Mouse (Mus musculus): ENCODE measurements around the gene Gpi1. TPM values are rescaled to one million over a fixed set of nuclear protein-coding genes. Genes with fewer than 3 reads are reported as not detected.

The Gpi1 gene
- 201 and 291 TPM in 2 replicates for polyA plus RNA-seq (2012; rRNA removed)

DNA sequence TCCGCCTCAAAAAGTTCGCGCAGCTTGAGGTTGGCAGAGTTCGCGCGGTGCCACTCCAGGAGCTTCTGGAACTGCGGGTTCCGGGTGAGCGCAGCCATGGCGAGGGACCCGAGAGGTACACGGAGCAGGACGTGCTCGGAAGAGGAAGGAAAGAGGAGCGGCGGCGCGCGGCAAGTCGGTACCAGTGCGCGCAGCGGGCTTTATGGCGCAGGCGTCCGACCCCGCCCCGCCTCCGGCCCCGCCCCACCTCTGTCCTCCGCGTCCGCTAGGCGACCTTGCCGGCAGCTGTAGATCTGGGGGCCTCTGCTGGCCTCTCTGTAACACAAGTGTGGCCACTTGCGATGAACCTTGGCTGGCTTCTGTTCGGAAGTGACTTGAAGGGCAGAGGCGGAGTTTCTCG lies at the start of gene Gpi1:
Gene Gpi1 (minus strand): TSS at position 221 of the 400 bp plus-strand sequence.

DNA sequence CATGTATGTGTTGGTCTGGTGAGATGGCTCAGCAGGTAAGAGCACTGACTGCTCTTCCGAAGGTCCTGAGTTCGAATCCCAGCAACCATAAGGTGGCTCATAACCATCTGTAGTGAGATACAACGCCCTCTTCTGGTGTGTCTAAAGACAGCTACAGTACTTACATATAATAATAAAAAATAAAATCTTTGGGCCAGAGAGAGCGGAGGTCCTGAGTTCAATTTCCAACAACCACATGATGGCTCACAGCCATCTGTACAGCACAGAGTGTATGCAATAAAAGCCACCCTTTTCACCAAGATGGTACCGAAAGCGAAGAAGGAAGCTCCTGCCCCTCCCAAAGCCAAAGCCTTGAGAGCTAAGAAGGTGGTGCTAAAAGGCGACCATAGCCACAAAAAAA lies 20.6 kb upstream of the Gpi1 start, which contains the start of gene Gm6096:
Gene Gm6096 (plus strand): TSS at position 301 of the 400 bp plus-strand sequence.

DNA sequence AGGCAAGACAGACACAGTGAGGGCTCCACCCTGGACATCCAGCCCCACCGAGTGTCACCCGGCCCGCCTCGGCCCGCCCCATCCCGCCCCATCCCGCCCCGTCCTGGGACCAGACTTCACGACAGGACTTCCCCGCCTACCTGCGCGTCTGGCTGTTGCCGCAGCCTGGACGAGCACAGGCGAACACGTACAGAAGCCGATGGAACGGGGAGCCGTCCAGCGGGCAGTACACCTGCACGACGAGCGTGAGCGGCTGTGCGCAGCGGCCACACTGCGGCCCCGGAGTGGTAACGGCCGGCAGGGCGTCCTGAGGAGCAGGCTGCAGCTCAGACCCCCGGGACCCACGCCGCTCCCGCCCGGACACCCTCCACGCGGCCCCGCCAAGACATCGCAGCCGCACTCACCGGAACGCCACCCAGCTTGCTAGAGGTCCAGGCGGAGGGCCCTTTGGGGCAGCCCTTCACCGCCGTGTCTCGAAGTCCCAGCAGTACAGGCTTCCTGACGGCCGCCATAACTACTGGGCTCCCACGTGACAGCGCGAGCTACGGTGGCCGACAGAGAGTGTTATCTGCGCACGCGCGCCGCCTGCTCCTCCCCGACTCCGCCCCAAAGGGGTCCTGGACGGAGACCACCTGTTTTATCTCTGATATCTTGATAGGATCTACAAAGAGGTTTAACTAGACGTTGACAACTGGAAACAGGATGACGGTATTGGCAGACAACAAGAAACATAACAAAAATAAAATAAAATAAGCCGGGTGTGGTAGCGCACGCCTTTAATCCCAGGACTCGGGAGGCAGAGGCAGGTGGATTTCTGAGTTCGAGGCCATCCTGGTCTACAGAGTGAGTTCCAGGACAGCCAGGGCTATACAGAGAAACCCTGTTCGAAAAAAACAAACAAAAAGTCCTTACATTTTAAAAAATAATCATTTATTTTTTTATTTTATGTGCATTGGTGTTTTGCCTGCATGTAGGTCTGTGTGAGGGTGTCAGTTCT lies 33.7 kb downstream of the Gpi1 start, which contains the start of gene Pdcd2l:
Gene Pdcd2l (minus strand): TSS at position 530 of the 997 bp plus-strand sequence.

GRCm38 (mm10) chr7:34169454-34169853 lies 60.7 kb downstream of the Gpi1 start, which contains the start of gene Uba2:
Gene Uba2 (minus strand): TSS chr7:34169599.

Other genes starting within 250 kb of the Gpi1 start
- gene Scgb2b27, start 216.4 kb downstream of the Gpi1 start, polyA plus RNA-seq (2012; rRNA removed), result not detected in 2 replicates
- gene Scgb1b27, start 208.9 kb downstream of the Gpi1 start, polyA plus RNA-seq (2012; rRNA removed), result not detected in 2 replicates
- gene Scgb1b30, start 134.9 kb downstream of the Gpi1 start, polyA plus RNA-seq (2012; rRNA removed), result not detected in 2 replicates
- gene Wtip, start 97.1 kb downstream of the Gpi1 start, polyA plus RNA-seq (2012; rRNA removed), result 26.6 and 37.1 TPM in 2 replicates
- gene Uba2, start 60.7 kb downstream of the Gpi1 start, polyA plus RNA-seq (2012; rRNA removed), result 194 and 377 TPM in 2 replicates
- gene Pdcd2l, start 33.7 kb downstream of the Gpi1 start, polyA plus RNA-seq (2012; rRNA removed), result 44.8 and 48.6 TPM in 2 replicates
- not detected in 2 replicates for gene Gm6096, start 20.7 kb upstream of the Gpi1 start, polyA plus RNA-seq (2012; rRNA removed)
- gene 4931406P16Rik, start 83.2 kb upstream of the Gpi1 start, polyA plus RNA-seq (2012; rRNA removed), result 20.6 and 28.1 TPM in 2 replicates
- gene Lsm14a, start 163.0 kb upstream of the Gpi1 start, polyA plus RNA-seq (2012; rRNA removed), result 107 and 117 TPM in 2 replicates

Measured in central nervous system, embryonic 11.5 days (tissue).